Comparison of ENCODE assay signal across 9 mouse cellular contexts in the genomic region with DNA sequence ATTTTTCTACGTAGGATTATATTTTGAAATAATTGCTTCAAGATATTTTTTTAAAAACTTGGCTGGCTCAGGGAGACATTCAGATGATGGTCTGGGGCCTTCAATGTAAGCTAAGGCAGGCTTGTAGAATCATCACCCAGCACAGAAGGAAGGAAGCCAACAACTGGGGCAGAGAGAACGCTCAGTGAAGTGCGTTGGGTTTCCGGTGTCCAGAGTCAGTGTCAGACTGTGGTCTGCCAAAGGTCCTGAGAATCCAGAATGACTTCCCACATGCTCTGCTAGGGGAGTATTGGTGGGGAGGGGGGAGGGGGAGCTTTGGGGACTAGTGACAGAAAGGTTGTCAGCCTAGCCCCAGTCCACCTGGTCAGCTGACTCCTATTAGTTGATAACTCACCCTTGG.
DNase-seq lines count a peak whose midpoint lies in the region; ATAC-seq lines count a peak whose summit lies in the region.
"Had no signal": no experiment of that assay in that cellular context is flagged by ENCODE, and none has a peak within 500 bp of the region (broad histone marks: within the 10 kb centered on the region; RNA-seq: fewer than 3 reads in every experiment).

No protein-coding gene starts in this region.

- no peak for DNase-seq in forebrain, embryonic 14.5 days (ENCODE audit: low spot score)
- peak; percentile 48 for DNase-seq in heart, adult 8-10 months (ENCODE audit: low spot score)
- peak; percentile 25 to 43 for DNase-seq in kidney, postnatal 4 days
- no peak for DNase-seq in cerebellum, adult 18-20 months
- no peak for DNase-seq in layer of hippocampus, adult 9-10 months (ENCODE audit: low spot score)
- no peak for DNase-seq in urinary bladder, adult 2 months (ENCODE audit: low spot score)

- H3K9ac ChIP-seq in forebrain, embryonic 12.5 days: no peak overlapping the region
- H3K9ac ChIP-seq in forebrain, embryonic 14.5 days (ENCODE audit: low read length): no peak overlapping the region
- no peak overlapping the region for H3K9ac ChIP-seq in midbrain, embryonic 16.5 days (ENCODE audit: low read depth, low read length)

- peaks cover 9% of the 10 kb centered on the region for H3K4me1 ChIP-seq in forebrain, embryonic 12.5 days
- H3K4me1 ChIP-seq in forebrain, embryonic 14.5 days (ENCODE audit: control insufficient read depth, insufficient read depth, low read length): no peaks in the 10 kb centered on the region
- H3K4me1 ChIP-seq in midbrain, embryonic 16.5 days (ENCODE audit: control insufficient read depth, insufficient read depth, low read length): peaks cover 8% of the 10 kb centered on the region

- no peaks in the 10 kb centered on the region for H3K9me3 ChIP-seq in forebrain, embryonic 12.5 days
- H3K9me3 ChIP-seq in forebrain, embryonic 14.5 days (replicated peaks; ENCODE audit: control insufficient read depth, low read length): no peaks in the 10 kb centered on the region
- no peaks in the 10 kb centered on the region for H3K9me3 ChIP-seq in midbrain, embryonic 16.5 days (replicated peaks; ENCODE audit: control insufficient read depth, low read length, poor library complexity, severe bottlenecking)

- no peaks in the 10 kb centered on the region for H3K27me3 ChIP-seq in forebrain, embryonic 12.5 days
- H3K27me3 ChIP-seq in forebrain, embryonic 14.5 days (replicated peaks; ENCODE audit: control insufficient read depth, insufficient read depth, low read length): no peaks in the 10 kb centered on the region
- no peaks in the 10 kb centered on the region for H3K27me3 ChIP-seq in midbrain, embryonic 16.5 days (ENCODE audit: control insufficient read depth, insufficient read depth, low read depth, low read length)

- WGBS in forebrain, embryonic 12.5 days: 80% methylated on average over 4 of the region's 4 CpGs
- WGBS in forebrain, embryonic 14.5 days: 81% methylated on average over 4 of the region's 4 CpGs
- whole genome bisulfite sequencing in midbrain, embryonic 16.5 days: 76% methylated on average over 4 of the region's 4 CpGs

- peak overlapping the region; percentile 39; the same call in 1 of the 2 replicates for H3K4me2 ChIP-seq in forebrain, embryonic 12.5 days
- H3K4me2 ChIP-seq in forebrain, embryonic 14.5 days (ENCODE audit: low read length): no peak overlapping the region; the same call in 1 of the 2 replicates
- peak overlapping the region; percentile 40; the same call in 1 of the 2 replicates for H3K4me2 ChIP-seq in midbrain, embryonic 16.5 days (ENCODE audit: low read length)

- no peak overlapping the region for H3K4me3 ChIP-seq in forebrain, embryonic 12.5 days (replicated peaks)
- no peak overlapping the region for H3K4me3 ChIP-seq in forebrain, embryonic 14.5 days (ENCODE audit: low read depth, low read length)
- no peak overlapping the region for H3K4me3 ChIP-seq in midbrain, embryonic 16.5 days (ENCODE audit: low read depth, low read length)

- no peak for ATAC-seq in forebrain, embryonic 12.5 days (ENCODE audit: low FRiP score)
- no peak for ATAC-seq in forebrain, embryonic 14.5 days
- no peak for ATAC-seq in midbrain, embryonic 16.5 days

- H3K36me3 ChIP-seq in forebrain, embryonic 12.5 days (replicated peaks): no peaks in the 10 kb centered on the region
- no peaks in the 10 kb centered on the region for H3K36me3 ChIP-seq in forebrain, embryonic 14.5 days (ENCODE audit: control insufficient read depth, insufficient read depth, low read length)
- no peaks in the 10 kb centered on the region for H3K36me3 ChIP-seq in midbrain, embryonic 16.5 days (ENCODE audit: control insufficient read depth, insufficient read depth, low read length)

- H3K27ac ChIP-seq in forebrain, embryonic 12.5 days: no peak overlapping the region
- H3K27ac ChIP-seq in forebrain, embryonic 14.5 days (ENCODE audit: low read depth, low read length): no peak overlapping the region
- no peak overlapping the region for H3K27ac ChIP-seq in midbrain, embryonic 16.5 days (ENCODE audit: low read length)
- H3K27ac ChIP-seq: macrophage had no signal

Comparison
In these comparisons a context has a peak if more than half of its experiments do, and no peak if none do; other contexts are left out.
1. DNase-seq: peak in heart, adult 8-10 months (single experiment) and kidney, postnatal 4 days (2 of 2); none in forebrain, embryonic 14.5 days (single experiment), cerebellum, adult 18-20 months (0 of 2), layer of hippocampus, adult 9-10 months (single experiment) and urinary bladder, adult 2 months (single experiment).